Mouse (Mus musculus) kidney, adult 2 months (tissue): ENCODE measurements around the gene Dph1. TPM values are rescaled to one million over a fixed set of nuclear protein-coding genes. Genes with fewer than 3 reads are reported as not detected.

Experiments used
- DNase-seq: peaks from one replicate; pipeline ENCODE4 v3.0.0; 2021
- H3K27ac ChIP-seq: fragments of 200-500 bp; 2 replicates; pipeline ENCODE4 v1.5.1; 2012; ENCODE audit warnings: low read depth, low read length, control low read depth, inconsistent platforms; ENCODE audit not compliant: insufficient read depth
- H3K27me3 ChIP-seq: fragments of 200-500 bp; replicated peaks from 2 replicates; pipeline ENCODE4 v1.6.1; 2012; ENCODE audit warnings: mild to moderate bottlenecking, moderate library complexity, low read length, inconsistent platforms; ENCODE audit not compliant: control insufficient read depth, insufficient read depth
- H3K36me3 ChIP-seq: fragments of 200-500 bp; 2 replicates; pipeline ENCODE4 v1.6.1; 2012; ENCODE audit warnings: mild to moderate bottlenecking, moderate library complexity, low read length, inconsistent platforms; ENCODE audit not compliant: control insufficient read depth, insufficient read depth
- H3K4me1 ChIP-seq: fragments of 200-500 bp; 2 replicates; pipeline ENCODE4 v1.6.1; 2011; ENCODE audit warnings: low read length; ENCODE audit not compliant: control insufficient read depth, insufficient read depth
- H3K4me3 ChIP-seq: fragments of 200-500 bp; 2 replicates; pipeline ENCODE4 v1.5.1; 2011; ENCODE audit warnings: mild to moderate bottlenecking, low read depth, low read length, control low read depth; ENCODE audit not compliant: insufficient read depth
- CTCF ChIP-seq: fragments of 200-500 bp; conservative IDR thresholded peaks from 2 replicates; pipeline ENCODE4 v1.5.1; 2011; ENCODE audit warnings: low read depth, mild to moderate bottlenecking, control low read depth, low read length, moderate library complexity, mixed read lengths; ENCODE audit not compliant: insufficient read depth, insufficient read length
- POLR2A ChIP-seq: fragments of 200-500 bp; IDR thresholded peaks from one replicate; pipeline ENCODE4 v1.6.1; 2011; ENCODE audit warnings: low read depth, low read length, control low read depth
- WGBS: fragments of 180-500 bp; shearing (Covaris S2); methylation state at CpG from one replicate; pipeline ENCODE4 v1.1.7; 2018; 5-methylcytosine and 5-hydroxymethylcytosine counted together
- polyA plus RNA-seq: library from polyadenylated mRNA; depleted of rRNA; stranded (reverse); fragments of >200 nt; gene quantifications from 2 replicates; pipeline ENCODE4 v1.2.3, GENCODE M21; 2012

The Dph1 gene
- polyA plus RNA-seq, 1 experiment = 40.2 TPM

DNA sequence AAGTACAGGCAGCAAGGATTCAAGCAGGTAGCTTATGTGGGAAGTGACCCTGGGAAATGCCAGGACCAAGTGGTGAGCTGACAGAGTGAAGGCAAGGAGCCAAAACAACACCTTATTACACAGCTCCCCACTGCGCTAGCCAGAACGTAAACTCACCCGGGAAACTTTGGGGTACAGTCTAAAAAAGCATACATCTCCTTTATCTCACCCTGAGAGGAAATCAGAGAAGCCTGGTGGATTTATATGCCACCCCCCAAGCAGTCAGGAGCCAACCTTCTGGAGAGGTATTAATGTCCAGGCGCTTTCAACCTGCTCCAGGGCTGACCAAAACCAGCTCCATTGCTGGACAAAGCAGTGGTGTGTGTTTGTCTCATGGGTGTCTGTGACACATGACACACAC lies 12.9 kb upstream of the Dph1 start:
- WGBS = 77% methylated on average over 4 of the region's 4 CpGs
- H3K4me3 ChIP-seq = no peak overlapping the region
- H3K36me3 ChIP-seq = no peaks in the 10 kb centered on the region
- no peak for DNase-seq
- no peaks in the 10 kb centered on the region for H3K27me3 ChIP-seq
- no peak overlapping the region for H3K27ac ChIP-seq
- H3K4me1 ChIP-seq = no peaks in the 10 kb centered on the region
- TF ChIP-seq CTCF (no peak), POLR2A (no peak)

- Histone ChIP-seq H3K27ac (no peak overlapping the region), H3K27me3 (no peaks in the 10 kb centered on the region), H3K4me3 (no peak overlapping the region), H3K36me3 (no peaks in the 10 kb centered on the region), H3K4me1 (no peaks in the 10 kb centered on the region)
- WGBS = 61% methylated on average over 8 of the region's 8 CpGs
- no peak for TF ChIP-seq POLR2A
- TF ChIP-seq CTCF = no peak
- DNase-seq = no peak
Observed at GRCm38 (mm10) chr11:75201721-75202120, 10.7 kb upstream of the Dph1 start.

- no peaks in the 10 kb centered on the region for H3K4me1 ChIP-seq
- no peak for TF ChIP-seq POLR2A
- TF ChIP-seq CTCF = no peak
- no peak for DNase-seq
- no peak overlapping the region for H3K4me3 ChIP-seq
- WGBS = 90% methylated on average over 12 of the region's 12 CpGs
- no peaks in the 10 kb centered on the region for H3K27me3 ChIP-seq
- H3K27ac ChIP-seq = no peak overlapping the region
- H3K36me3 ChIP-seq = no peaks in the 10 kb centered on the region
Observed at GRCm38 (mm10) chr11:75200935-75201334, 9.9 kb upstream of the Dph1 start.

DNA sequence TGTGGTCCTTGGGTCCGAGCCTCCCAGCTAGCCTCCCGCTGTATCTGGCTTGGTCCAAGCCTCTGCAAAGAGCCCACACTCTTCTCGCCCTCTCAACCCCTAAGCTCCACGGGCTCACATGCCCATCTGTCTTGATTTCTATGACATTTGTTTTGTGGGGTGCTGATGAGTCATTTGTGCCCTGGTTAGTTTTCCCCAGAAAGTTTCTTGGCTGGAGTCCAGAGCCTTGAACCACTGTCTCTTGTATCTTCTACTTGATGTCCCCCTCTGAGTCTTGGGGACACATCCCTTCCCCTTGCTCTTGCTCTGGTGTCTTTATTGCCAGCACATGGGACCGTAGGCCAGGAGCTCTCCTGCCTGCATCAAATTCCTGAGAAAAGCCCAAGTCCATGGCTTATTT lies 8.9 kb upstream of the Dph1 start:
- Histone ChIP-seq H3K27me3 (no peaks in the 10 kb centered on the region), H3K4me1 (no peaks in the 10 kb centered on the region), H3K4me3 (no peak overlapping the region), H3K36me3 (no peaks in the 10 kb centered on the region), H3K27ac (no peak overlapping the region)
- TF ChIP-seq POLR2A (no peak), CTCF (no peak)
- 82% methylated on average over 5 of the region's 5 CpGs for WGBS
- no peak for DNase-seq

- 72% methylated on average over 4 of the region's 4 CpGs for WGBS
- DNase-seq = no peak
Observed at GRCm38 (mm10) chr11:75198792-75199191, 7.8 kb upstream of the Dph1 start.

DNA sequence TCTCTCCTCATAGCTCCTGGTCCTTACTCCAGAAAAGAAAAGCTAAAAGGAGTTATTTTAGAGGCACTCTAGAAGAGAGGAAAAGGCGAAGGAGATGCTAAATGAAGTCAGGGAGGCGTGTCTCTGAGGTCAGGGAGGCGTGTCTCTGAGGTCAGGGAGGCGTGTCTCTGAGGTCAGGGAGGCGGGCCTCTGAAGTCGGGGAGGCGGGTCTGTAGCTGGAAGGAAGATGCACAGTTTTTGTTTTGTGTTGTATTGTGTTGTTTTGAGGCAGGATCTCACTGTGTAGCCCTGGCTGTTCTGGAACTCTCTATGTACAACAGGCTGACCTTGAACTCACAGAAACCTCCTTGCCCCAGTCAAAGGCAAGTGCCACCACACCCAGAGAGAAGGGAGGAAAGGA lies 6.9 kb upstream of the Dph1 start:
- no peak overlapping the region for H3K27ac ChIP-seq
- H3K36me3 ChIP-seq = no peaks in the 10 kb centered on the region
- DNase-seq = no peak
- H3K27me3 ChIP-seq = no peaks in the 10 kb centered on the region
- H3K4me3 ChIP-seq = no peak overlapping the region
- TF ChIP-seq CTCF (no peak), POLR2A (no peak)
- 66% methylated on average over 7 of the region's 7 CpGs for WGBS
- no peaks in the 10 kb centered on the region for H3K4me1 ChIP-seq

More at GRCm38 (mm10) chr11:75198792-75199191, 7.8 kb upstream of the Dph1 start:
- Histone ChIP-seq H3K27me3 (no peaks in the 10 kb centered on the region), H3K27ac (no peak overlapping the region), H3K4me1 (no peaks in the 10 kb centered on the region), H3K4me3 (no peak overlapping the region), H3K36me3 (no peaks in the 10 kb centered on the region)
- no peak for TF ChIP-seq POLR2A
- TF ChIP-seq CTCF = no peak

- 89% methylated on average over 6 of the region's 6 CpGs for WGBS
- no peak for DNase-seq
- no peak overlapping the region for H3K4me3 ChIP-seq
- no peaks in the 10 kb centered on the region for H3K4me1 ChIP-seq
- TF ChIP-seq POLR2A (no peak), CTCF (no peak)
- no peaks in the 10 kb centered on the region for H3K27me3 ChIP-seq
- H3K27ac ChIP-seq = no peak overlapping the region
- H3K36me3 ChIP-seq = no peaks in the 10 kb centered on the region
Observed at GRCm38 (mm10) chr11:75196131-75196530, 5.1 kb upstream of the Dph1 start.
